Mouse (Mus musculus) retina, embryonic 14.5 days (tissue): Measurements from ENCODE around the gene Arhgap27.
A peak's percentile ranks its signal among the peaks of the same experiment; 100 is the strongest.
"Not testable (repeated sequence)": the region's sequence is repeated elsewhere in the genome, so short reads cannot be mapped to it uniquely, and the experiment has no call there.

Experiments used
- DNase-seq: peaks from one replicate; pipeline ENCODE4 v3.0.0-alpha.2; 2015; ENCODE audit warnings: low spot score

Gene Arhgap27

DNA sequence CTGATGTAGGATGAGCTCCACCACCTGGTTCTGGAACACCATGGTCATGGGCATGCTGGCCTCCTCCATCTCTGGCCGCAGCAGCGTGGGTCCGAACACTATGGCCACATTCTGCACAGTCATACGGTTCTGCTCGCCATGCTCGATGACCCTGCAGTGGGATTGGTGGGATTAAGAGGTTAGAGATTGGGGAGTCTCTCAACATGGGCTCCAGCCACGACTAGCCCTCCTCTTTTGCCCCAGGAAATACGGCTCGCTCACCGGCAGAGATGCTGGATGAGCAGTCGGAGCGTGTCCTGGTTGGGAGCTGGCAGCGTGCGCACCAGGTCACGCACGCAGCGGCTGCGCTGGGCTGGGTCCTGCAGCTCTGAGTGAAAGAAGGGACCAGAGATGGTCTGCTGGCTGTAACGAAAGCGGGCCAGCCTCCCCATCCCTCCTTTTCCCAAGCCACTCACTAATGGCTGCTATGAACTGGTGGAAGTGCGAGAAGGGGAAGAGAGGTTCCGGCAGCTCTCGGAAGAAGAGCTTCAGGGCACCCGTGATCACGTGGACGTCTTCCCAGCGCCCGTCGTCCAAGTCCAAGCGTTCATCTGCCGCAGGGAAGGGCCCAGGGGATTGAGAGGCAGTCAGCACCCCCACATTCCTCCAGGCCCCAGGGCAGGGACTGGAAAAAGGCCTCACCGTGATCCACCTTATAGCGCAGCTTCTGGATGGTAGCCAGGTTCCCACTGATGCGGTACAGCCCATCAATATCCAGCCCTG lies 30.4 kb downstream of the Arhgap27 start:
- DNase-seq, result peak; percentile 31

DNA sequence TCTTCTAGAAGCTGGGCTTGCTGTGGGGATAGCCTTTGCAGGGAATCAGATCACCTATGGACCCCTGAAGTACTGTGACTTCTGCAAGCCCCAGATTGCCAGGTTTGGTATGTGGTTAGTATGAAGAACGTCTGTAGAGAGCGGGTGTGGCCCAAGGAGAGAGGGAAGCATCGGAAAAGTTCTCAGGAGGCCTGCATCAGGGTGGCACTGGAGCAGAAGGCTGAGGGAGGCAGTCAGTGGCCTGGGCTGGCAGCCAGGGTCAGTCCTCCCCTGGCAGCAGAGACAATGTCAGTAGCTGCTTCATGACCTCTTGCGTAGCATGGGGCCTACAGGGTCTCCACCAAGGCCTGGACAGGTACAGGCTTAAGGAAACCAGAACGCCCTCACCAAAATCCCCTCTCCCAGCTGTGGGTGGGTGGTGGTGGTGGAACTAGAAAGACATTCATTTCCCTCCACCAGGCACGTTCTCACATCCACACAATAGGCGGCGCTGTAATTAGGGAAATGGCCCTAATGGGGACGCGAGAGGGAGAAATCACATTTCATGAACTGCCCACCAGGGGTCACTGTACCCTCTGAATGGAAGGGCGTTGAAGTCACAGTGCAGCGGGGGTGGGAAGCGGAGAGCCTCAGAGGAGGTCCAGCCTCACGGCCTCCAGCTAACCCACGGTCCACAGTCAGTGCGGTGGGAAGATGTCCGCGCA lies 31.2 kb downstream of the Arhgap27 start:
- DNase-seq, result peak; percentile 97

DNA sequence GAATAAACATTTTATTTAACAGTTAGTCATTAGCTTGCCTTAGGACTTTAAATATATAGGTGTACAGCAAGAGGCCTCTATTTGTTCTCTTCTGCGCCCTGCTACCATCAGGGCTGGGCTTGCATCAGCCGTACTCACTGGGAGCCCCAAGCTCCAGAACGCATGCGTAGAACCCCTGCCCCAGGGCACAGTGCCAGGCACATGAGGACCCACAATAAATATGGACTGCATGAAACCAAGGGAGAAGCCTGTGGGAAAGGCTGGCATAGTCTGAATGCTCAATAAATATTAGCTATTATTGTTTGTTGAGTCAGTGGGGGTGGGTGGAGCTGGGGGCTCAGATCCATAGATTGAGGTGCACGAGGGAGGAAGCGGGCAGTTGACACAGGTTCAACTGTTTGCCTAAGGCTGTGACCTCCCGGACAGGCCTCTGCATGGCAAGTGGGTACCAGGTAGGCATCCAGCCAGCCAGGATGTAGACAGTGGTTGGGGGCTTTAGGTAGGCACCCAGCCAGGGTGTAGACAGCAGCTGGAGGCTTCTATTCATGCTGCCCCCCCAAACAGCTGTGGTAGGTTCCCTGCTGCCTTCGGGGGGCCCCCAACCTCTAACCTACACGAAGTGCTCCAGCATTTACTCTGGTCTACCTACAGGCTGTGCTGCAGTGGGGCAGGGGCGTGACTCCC lies 31.8 kb downstream of the Arhgap27 start:
- no peak for DNase-seq

- no peak for DNase-seq
Observed at GRCm38 (mm10) chr11:103330651-103331319, 32.7 kb downstream of the Arhgap27 start.

DNA sequence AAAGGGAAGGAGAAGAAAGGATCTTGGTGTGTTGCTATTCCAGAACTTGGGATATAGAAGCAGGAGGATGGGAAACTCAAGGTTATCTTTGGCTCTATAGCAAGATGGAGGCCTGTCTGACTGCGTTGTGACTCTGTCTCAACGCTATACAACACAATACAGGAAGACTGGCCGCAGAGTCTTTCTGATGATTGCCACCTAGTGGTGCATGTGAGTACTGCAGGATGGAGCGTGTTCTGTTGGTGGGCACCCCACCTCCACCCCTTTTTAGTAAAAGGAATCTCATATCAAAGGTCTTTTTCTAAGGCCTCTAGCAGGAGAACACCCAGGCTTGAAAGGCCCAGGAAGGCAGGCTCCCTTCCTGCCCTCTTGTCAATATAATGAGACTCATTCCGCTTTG lies 36.5 kb downstream of the Arhgap27 start:
- peak; percentile 93 for DNase-seq

- peak; percentile 94 for DNase-seq
Observed at GRCm38 (mm10) chr11:103325172-103325571, 38.3 kb downstream of the Arhgap27 start.

GRCm38 (mm10) chr11:103324723-103325122 lies 38.8 kb downstream of the Arhgap27 start:
- DNase-seq, result no peak

GRCm38 (mm10) chr11:103322832-103323231 lies 40.7 kb downstream of the Arhgap27 start:
- not testable (repeated sequence) for DNase-seq

DNA sequence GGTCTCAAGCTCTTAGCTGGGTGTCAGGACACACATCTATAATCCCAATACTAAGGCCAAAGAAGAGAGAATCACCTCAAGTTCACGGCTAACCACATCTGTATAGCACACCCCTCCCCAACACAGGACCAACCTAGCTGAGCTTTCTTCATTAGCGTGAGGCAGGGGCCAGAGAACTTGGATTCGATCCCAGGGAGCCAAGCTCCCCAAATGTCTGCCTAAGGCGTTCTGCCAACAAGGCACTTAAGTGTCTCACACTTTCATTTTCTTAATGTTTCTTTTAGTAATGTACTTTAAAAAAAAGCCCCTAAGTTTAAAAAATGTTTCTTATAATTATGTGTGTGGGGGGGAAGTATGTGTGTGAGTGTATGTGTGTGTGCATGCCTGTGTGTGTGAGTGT lies 42.8 kb downstream of the Arhgap27 start:
- DNase-seq, result no peak

GRCm38 (mm10) chr11:103320196-103320595 lies 43.3 kb downstream of the Arhgap27 start:
- no peak for DNase-seq

- no peak for DNase-seq
Observed at GRCm38 (mm10) chr11:103318042-103318441, 45.5 kb downstream of the Arhgap27 start.

DNA sequence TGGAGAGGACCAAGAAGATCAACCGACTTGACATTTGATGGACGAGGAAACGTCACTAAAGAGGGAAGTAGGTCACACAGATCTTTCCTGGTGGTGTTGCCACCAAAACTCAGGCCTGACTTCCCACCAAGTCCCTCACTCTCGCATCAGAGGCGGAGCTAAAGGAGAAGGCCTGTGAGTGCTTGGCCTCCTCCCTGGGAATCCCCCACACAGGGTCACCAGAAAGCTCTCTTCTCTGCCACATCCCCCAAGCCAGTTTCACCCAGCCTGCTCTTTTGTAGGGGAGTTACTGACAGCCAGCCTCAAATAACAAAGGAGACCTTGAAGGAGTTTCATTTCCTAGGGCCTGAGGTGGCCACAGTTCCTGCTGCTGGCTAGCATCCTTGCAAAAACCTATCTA lies 48.1 kb downstream of the Arhgap27 start:
- no peak for DNase-seq

GRCm38 (mm10) chr11:103314736-103315374 lies 48.6 kb downstream of the Arhgap27 start:
- no peak for DNase-seq

GRCm38 (mm10) chr11:103313542-103313941 lies 50.0 kb downstream of the Arhgap27 start:
- no peak for DNase-seq

DNA sequence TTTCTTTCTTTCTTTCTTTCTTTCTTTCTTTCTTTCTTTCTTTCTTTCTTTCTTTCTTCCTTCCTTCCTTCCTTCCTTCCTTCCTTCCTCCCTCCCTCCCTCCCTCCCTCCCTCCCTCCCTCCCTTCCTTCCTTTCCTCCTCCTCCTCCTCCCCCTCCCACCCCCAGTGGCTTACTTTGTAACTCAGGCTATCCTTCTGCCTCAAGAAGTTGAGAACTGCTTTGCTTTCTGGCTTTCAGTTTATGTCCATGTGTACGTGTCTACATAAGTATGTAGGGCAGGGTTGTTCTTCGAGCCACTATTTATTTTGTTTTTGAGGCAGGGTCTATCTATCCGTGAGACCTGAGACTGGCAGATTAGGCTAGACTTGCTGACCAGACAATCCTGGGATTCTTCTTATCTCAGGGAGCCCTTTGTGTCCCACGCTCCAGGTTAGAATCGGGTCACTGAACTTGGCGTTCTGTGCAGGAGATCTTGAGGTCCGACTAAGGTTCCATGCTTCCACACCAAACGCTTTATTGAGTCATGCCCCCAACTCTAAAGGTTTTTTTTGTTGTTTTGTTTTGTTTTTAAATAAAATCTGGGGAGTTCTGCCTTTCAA lies 50.7 kb downstream of the Arhgap27 start:
- peak; percentile 50 for DNase-seq

DNA sequence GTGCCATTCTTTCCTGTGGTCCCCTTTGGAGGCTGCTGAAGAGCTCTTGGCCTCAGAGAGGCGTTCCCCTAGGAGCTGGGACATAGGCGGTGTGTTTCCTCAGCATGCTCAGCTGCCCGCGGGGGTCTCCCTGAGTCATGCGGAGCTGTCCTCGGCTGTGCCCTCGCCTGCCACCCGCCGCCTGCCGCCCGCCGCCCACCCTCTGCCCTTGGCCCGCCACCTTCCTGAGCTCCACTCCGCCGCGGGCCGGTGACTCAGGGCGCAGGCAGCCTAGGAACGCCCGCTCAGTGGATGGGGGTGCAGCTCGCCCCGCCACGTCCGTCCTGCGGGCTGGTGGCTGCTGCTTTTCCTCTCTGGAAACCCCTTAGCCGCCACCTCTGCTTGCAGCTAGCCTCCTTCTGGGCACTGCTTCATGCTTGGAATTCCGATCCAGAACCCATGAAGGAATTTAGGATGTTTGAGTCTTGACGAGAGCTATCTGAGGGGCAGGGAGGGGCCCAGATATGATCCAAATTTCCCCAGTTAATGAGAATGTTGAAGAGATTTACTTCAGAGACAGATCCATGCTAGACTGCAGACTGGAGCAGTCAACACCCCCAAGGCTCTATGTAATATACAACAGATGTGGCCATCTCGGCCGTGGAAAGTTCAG lies 51.4 kb downstream of the Arhgap27 start:
- DNase-seq, result peak; percentile 57

GRCm38 (mm10) chr11:103309956-103310574 lies 53.4 kb downstream of the Arhgap27 start:
- no peak for DNase-seq

- DNase-seq, result no peak
Observed at GRCm38 (mm10) chr11:103307910-103308309, 55.6 kb downstream of the Arhgap27 start.

DNA sequence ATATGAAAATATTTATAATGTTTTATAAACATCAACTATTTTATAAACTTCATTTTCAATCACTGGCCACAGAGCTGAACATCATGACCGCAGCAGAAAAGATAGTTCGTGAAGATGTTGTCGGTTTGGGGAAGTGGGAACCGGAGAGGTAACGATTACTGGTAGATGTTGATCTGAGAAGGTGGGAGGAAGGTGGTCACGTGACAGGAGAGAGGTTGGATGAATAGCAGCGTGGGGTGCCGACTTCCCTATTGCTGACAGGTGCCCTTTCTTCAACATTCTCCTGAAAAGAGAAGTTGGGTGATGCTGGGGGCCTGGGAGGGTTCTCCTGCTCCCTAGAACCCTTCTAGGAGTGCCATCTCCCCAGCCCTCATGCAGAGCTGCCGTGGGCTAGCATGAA lies 59.0 kb downstream of the Arhgap27 start:
- DNase-seq, result no peak

- no peak for DNase-seq
Observed at GRCm38 (mm10) chr11:103294772-103295171, 68.7 kb downstream of the Arhgap27 start.
